Mouse (Mus musculus) gastrocnemius, postnatal 4 days (tissue): ENCODE measurements around the gene Fam169a. TPM values are rescaled to one million over a fixed set of nuclear protein-coding genes. Genes with fewer than 3 reads are reported as not detected.

Experiments used
- DNase-seq, 2 experiments: peaks; one replicate each; pipeline ENCODE4 v3.0.0; 2021 to 2022; ENCODE audit warnings: low spot score in 2 of 2, mixed read lengths in 2 of 2
- total RNA-seq, 2 experiments: library from RNA; stranded (reverse); gene quantifications; 2 replicates each; pipeline ENCODE4 v1.2.3; 2021

Gene Fam169a
- total RNA-seq, 2 experiments from 2014 or later: not detected

- DNase-seq: no peak
These were observed 111.9 kb downstream of the Fam169a start for GRCm38 (mm10) chr13:97178943-97179342.

- DNase-seq: no peak
These were observed 113.2 kb downstream of the Fam169a start for GRCm38 (mm10) chr13:97180113-97180828.

Other genes with a start within 250 kb of the Fam169a start
- under 1 TPM; 0.29 to 0.36 TPM for gene Gcnt4, start 142.6 kb upstream of the Fam169a start, total RNA-seq
- not detected for gene 1700029F12Rik, start 32.9 kb upstream of the Fam169a start, total RNA-seq
- gene Gm6169, start 32.0 kb downstream of the Fam169a start, total RNA-seq: 10 to 100 TPM in 1 of 2 experiments, under 1 TPM in 1; 0.29 to 31.2 TPM
- gene Gfm2, start 70.7 kb downstream of the Fam169a start, total RNA-seq: 10 to 100 TPM; 27.4 to 30.0 TPM
- 100 to 1,000 TPM; 101 to 105 TPM for gene Nsa2, start 70.7 kb downstream of the Fam169a start, total RNA-seq
- 10 to 100 TPM; 26.7 to 27.8 TPM for gene Hexb, start 131.1 kb downstream of the Fam169a start, total RNA-seq
- 10 to 100 TPM; 11.0 to 12.9 TPM for gene Enc1, start 173.8 kb downstream of the Fam169a start, total RNA-seq